Comparison of ENCODE assay signal across 30 mouse cellular contexts in the genomic region with DNA sequence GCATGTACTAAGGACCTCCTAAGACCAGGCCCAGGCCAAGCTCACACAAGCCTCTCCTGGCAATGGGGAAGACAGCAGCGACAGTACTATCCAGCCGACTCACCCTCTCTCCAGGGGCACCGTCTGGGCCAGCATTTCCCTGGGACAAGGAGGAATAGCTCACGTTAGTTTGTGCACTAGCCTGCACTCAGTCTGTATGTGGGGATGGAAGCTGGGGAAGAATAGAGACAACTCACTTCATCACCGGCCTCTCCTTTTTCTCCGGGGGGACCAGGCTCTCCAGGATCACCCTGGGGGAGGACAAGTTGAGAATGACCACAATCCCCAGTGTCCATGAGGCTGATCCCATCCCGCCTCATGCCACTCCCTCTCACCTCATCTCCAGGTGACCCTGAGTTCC. TPM values are rescaled to one million over a fixed set of nuclear protein-coding genes. Genes with fewer than 3 reads are reported as not detected.
"Had no signal": no experiment of that assay in that cellular context is flagged by ENCODE, and none has a peak within 500 bp of the region (broad histone marks: within the 10 kb centered on the region; RNA-seq: fewer than 3 reads in every experiment).

No protein-coding gene starts in this region.

- H3K27me3 ChIP-seq: heart, embryonic 12.5 days; heart, embryonic 13.5 days; heart, embryonic 15.5 days; hindbrain, embryonic 12.5 days; hindbrain, embryonic 13.5 days; hindbrain, embryonic 15.5 days; intestine, embryonic 15.5 days; kidney, embryonic 15.5 days had no signal

- H3K4me3 ChIP-seq: heart, embryonic 12.5 days; heart, embryonic 13.5 days; heart, embryonic 15.5 days; hindbrain, embryonic 10.5 days; hindbrain, embryonic 12.5 days; hindbrain, embryonic 13.5 days; hindbrain, embryonic 15.5 days; intestine, embryonic 15.5 days; kidney, embryonic 15.5 days; layer of hippocampus, adult 2 months; left cerebral cortex, adult 2 months had no signal

- DNase-seq: heart, postnatal 10 days; heart, postnatal 14 days; heart, postnatal 36 days; kidney, adult 11 months; kidney, adult 18-20 months; kidney, adult 2 months; kidney, adult 8-10 months; kidney, adult 9 months; kidney, postnatal 10 days; kidney, postnatal 14 days; kidney, postnatal 36 days; kidney, postnatal 4 days; layer of hippocampus, adult 9-11 months; layer of hippocampus, postnatal 36 days had no signal

- H3K27ac ChIP-seq: heart, embryonic 13.5 days; heart, embryonic 15.5 days; hindbrain, embryonic 10.5 days; hindbrain, embryonic 12.5 days; hindbrain, embryonic 13.5 days; hindbrain, embryonic 14.5 days; hindbrain, embryonic 15.5 days; hindbrain, postnatal 0 days; intestine, embryonic 15.5 days; kidney, embryonic 15.5 days; kidney, postnatal 0 days; layer of hippocampus, adult 2 months; left cerebral cortex, adult 2 months had no signal

- H3K9me3 ChIP-seq: heart, embryonic 12.5 days; heart, embryonic 13.5 days; heart, embryonic 15.5 days; hindbrain, embryonic 10.5 days; hindbrain, embryonic 12.5 days; hindbrain, embryonic 13.5 days; hindbrain, embryonic 15.5 days; intestine, embryonic 15.5 days; kidney, embryonic 15.5 days had no signal

- H3K4me1 ChIP-seq: heart, embryonic 12.5 days; heart, embryonic 13.5 days; heart, embryonic 15.5 days; hindbrain, embryonic 12.5 days; hindbrain, embryonic 13.5 days; hindbrain, embryonic 15.5 days; intestine, embryonic 15.5 days; kidney, embryonic 15.5 days had no signal

- H3K36me3 ChIP-seq: hindbrain, embryonic 12.5 days; hindbrain, embryonic 13.5 days; hindbrain, embryonic 15.5 days had no signal

RNA-seq across cellular contexts. Expression of a gene that starts 8.9 kb away (rescaled TPM):
- total RNA-seq: hematopoietic stem cell, adult 5-6 weeks had no signal
- polyA plus RNA-seq: inflammation-experienced regulatory T-cells, adult 6 months had no signal
